Mouse (Mus musculus) frontal cortex, adult 2 months (tissue): ENCODE measurements at regions not wholly inside any gene's neighbourhood (a gene's known extent, or its start where the extent isn't known, plus 50 kb on each side); places are given as distances from the start of the nearest gene placed in this dataset.
A peak's percentile ranks its signal among the peaks of the same experiment; 100 is the strongest.

Source experiments
- DNase-seq, 2 experiments: peaks; one replicate each; pipeline ENCODE4 v3.0.0; 2022; ENCODE audit warnings: low spot score in 1 of 2; ENCODE audit errors: extremely low spot score in 1 of 2

- DNase-seq: no peak
These were observed 295.2 kb downstream of the Epha4 start for GRCm38 (mm10) chr1:77219488-77220321.

DNA sequence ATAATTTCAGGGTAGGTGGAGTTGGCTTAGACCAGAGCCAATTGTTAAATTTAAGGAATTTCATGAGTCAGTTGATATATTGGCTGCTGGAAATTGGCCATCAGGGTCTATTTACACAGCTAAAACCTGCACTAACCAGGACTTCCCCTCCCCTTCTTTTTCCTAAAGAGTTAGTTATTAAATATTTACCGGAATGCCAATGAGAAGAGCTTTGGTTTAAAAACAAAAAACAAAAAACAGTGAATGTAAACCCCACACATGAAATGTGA lies 294.6 kb downstream of the Epha4 start:
- no peak for DNase-seq

- DNase-seq: no peak
These were observed 294.1 kb downstream of the Epha4 start for GRCm38 (mm10) chr1:77220783-77221182.

DNA sequence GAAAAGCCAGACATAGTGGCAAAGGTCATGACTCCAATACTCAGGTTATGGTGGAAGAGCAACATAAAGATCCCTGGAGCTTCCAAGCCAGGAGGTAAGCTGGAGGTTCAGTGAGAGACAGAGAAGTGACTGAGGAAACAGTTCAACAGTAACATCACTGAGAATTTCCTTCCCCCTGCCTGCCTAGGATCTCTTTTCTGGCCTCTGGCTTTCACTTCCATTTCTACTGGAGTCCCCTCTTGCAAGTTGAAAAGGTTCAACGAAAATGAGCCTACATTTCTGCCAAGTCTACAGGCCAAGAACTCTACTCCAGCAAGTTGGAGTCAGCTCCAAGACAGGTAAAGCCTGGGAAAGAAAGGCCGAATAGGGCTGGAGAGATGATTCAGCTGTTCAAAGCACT lies 293.0 kb downstream of the Epha4 start:
- no peak for DNase-seq

- no peak for DNase-seq
These were observed 288.3 kb downstream of the Epha4 start for GRCm38 (mm10) chr1:77226546-77226945.

DNA sequence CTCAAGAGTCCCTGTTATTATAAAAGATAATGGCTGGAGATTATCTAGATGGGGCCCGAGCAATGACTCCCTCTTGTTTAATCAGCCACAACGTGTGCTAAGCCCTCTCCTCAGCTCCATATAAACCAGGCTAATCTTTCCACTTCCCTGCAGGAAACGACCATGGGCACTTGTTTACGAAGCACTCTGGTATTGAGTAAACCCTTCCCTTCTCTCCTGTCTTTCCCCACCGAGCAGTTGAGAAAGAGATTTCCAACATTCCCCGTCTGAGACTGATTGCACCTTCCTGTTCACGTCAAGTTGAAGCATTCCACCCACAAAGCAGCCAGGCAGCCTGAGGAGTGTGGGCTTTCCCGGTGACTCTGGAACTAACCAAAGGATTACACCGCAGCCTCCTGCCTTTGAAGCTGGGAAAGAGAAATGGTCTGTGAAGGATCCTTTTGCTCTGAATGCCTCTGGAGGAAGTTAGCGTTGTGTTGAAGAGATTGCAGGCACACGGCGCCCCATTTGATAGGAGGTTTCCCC lies 287.8 kb downstream of the Epha4 start:
- peak in 1 of 2 experiments; percentile 32 for DNase-seq

DNA sequence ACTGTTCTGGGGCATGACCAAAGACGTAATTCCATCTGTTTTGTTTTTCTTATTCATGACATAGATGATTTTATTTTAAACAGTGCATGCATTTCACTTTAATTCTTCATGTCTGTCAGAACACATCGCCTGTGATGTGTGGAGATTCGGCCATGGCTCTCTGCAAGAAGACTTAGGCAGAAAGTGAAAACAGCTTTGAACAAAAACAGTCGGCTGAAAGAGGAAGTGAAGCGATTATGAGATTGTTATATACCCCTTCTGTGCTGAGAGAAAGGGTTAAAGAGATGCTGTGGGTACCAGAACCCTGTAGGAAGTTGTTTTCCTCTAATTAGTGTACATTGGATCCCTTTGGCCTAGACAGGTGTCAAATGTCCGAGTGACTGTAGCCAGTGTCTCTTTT lies 287.1 kb downstream of the Epha4 start:
- no peak for DNase-seq

DNA sequence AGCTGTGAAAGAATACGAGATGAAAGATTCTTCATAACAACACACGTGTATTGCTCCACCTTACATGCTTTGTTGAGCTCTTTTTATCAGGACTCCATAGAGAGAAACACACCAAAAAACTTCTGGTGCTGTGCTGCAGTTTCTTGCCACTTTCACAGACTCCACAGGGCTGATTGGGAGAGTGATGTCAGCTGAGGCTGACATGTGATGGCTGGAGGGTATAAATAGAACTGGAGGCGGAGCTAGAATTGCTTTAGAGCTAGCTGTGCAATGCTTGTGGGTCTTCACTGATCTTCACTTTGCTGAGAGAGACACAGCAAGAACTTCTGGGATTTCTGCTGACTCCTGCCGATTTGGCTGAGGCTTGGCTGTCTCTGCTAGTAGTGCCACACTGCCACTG lies 285.3 kb downstream of the Epha4 start:
- DNase-seq: no peak

DNA sequence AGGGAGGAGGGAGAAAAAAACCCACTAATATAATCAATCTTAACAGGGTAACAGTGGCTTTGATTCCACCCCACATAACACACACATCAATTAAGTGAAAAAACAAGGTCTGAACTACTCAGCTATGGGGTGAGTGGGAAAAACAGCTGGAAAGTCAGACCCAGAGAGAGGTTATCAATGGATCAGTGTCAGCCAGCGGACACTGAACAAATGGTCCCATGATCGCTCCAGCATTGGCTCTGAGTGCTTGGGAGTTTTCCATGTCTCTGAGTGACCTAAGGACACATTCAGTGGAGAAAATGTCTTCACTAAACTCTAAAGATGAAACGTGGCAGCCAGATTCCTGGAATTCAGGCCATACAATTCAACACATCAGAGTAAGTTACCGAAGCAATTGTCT lies 281.9 kb downstream of the Epha4 start:
- no peak for DNase-seq

DNA sequence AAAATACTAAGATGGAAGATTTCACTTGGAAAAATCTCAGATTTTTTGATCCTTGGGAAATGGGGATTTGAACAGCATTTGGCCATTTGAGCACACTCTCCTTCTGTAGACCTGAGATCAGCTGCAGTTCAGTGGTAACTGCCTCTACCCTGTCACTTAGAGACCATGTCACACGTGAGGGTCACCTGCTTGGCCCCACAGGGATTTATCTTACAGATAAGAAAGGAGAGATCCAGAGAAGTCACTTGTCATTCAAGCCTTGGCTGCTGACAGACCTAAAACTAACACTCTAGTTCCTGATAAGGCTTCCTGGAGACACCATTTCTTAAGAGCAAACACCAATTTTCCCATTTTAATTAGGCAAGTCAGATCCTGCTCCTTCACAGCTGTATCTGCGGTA lies 270.2 kb downstream of the Epha4 start:
- no peak for DNase-seq

DNA sequence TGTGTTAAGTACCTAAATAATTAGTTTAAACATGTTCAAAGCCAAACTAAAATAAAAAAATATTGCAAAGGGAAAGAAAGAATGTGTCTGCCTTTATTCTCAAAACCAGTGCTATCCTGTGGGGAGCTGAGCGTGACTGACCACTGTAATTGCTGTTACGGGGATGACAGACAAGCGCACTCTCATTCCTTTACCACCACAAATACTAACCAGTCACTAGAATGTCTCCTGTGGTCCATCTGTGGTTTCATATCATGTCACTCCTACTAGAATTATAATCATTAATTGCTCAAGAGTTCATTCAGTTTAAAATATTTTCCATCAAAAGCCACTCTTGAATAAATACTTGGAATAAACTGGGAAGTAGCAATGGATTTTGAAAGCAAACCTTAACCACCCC lies 268.8 kb downstream of the Epha4 start:
- no peak for DNase-seq

- DNase-seq: no peak
These were observed 260.6 kb downstream of the Epha4 start for GRCm38 (mm10) chr1:77254276-77254675.

DNA sequence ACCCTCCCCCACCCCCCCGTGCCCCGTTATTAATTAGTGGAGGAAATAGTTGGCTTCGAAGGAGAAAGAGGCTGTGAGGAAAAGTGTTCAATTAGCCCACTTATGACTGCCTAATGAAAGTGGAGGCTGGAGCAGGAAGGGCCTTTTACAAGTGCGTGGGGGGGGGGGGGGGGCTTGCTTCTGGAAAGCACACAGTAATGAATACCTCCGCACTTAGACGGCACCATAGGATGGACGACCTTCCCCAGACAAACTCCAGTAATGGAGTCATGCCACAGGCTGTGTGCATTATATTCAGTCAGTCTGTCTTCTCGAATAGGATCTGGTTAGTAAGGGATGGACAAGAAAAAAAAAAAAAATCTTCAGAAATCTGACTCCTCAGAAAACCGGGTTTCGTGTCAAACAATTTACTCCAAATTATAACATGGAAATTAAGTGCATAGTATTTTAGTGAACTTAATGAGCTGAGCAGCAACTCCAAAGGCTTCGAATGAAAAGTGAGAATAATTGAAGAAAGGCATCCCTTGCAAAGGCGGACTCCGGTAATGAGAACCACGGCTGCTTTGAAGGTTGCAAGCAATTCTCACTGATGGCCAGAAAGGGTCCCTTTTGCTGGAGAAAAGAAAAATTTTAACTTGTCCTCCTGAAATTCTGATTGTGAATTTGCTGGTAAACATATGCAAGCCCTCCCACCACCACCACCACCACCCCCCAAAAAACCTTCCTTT lies 258.6 kb downstream of the Epha4 start:
- no peak for DNase-seq

GRCm38 (mm10) chr1:77258730-77259310 lies 256.1 kb downstream of the Epha4 start:
- DNase-seq: no peak

DNA sequence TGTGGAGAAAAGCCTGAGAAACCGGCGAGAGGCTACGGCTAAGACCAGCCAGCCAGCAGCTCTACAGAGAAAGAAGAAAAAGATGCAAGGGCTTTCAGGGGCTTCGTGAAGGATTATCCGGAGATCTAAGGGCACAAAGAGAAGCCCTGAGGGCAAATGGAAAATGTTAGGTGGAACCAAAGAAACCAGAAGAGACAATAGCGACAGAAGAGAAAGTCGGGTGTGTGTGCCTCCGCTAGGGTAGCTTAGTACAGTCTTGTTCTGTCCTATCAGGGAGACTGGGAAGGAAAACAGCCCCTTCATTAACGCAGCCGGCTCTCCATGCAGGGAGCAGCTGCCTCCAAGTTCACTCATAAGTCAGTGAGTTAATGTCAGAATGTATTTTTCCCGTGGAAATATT lies 255.1 kb downstream of the Epha4 start:
- no peak for DNase-seq

- DNase-seq: no peak
These were observed 253.2 kb downstream of the Epha4 start for GRCm38 (mm10) chr1:77261678-77262077.

DNA sequence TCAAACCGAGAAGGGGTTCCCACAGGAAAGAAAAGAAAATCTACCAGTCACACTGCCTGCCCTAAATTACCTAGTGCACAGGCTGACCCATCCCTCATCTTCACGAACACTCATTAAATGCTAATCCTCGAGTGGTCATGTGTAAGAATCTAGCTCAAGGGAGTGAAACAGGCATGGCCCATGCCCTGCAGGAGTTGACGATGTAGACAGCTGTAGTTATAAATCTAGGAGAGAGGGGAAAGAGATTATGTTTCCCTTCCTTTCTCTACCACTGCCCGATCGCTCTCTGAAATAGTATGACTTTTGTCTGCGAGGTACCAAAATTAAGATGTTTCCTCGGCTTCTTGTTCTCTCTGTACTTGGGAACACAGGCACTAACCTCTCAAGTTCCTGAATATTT lies 249.2 kb downstream of the Epha4 start:
- no peak for DNase-seq

DNA sequence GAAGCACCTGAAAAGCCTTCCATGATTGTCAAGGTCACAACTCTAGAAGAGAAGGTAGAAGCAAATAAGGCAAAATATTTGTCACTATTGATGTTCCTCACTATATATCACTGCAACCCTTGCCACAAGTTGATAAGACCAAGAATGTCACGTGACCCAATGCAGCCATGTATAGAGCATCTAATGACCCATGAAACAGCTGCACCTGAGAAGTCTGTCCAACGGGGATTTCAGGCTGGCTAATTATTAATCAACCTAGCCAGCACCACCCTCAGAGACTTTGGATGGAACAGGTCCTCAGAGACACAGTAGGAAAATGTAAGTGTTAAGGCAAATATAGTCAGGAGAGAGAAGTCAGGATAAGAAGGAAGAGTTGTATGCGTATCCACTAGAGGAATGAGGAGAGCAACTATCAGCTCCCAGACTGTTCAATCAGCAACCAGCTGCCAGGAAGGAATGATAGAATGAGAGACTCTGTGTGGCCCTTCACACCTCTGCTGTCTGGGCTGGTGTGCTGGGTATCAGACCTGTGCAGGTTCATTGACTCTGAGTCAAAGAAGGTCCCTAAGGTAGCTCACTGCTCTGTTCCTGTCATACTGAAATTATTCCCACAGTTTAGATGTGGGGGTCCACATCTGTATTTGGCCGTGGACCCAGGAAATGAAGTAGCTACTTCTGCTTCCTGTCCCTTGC lies 247.4 kb downstream of the Epha4 start:
- DNase-seq: no peak

- DNase-seq: no peak
These were observed 239.6 kb downstream of the Epha4 start for GRCm38 (mm10) chr1:77275297-77275696.

GRCm38 (mm10) chr1:77279566-77279965 lies 235.3 kb downstream of the Epha4 start:
- DNase-seq: no peak

DNA sequence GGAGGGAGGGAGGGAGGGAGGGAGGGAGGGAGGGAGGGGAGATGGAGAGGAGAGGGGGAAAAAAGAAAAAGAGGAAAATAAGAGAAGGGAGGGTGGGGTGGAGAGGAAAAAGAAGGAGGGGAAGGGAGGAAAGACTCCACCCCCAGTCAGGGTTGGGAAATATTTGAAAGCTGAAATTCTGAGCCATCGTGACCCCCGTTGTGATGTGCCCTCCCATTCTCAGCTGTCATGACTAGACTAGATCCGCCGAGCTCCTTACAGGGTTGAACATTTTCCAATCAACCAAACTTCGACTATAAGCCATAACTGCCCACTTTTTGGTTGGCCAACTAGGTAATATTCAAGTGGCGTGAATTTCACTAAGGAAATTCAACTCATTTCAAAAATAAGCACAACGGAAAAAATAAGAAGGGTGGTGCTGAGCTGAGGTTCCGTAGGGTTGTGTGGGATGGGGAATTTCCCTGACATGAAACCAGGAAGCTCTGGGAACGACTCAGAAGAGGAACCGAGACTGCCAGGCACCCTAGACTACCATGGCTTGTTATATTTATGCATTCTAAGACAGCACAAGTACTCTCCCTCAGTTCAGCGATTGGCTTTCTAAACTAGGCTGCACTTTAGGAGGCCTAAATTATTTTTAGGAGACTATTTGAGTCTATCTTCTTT lies 234.4 kb downstream of the Epha4 start:
- DNase-seq: peak in 1 of 2 experiments; percentile 10
